Mouse (Mus musculus): ENCODE data around the gene Magea2.
"Not testable (repeated sequence)": the region's sequence is repeated elsewhere in the genome, so short reads cannot be mapped to it uniquely, and the experiment has no call there.

Magea2 gene

GRCm38 (mm10) chrX:155093566-155093965 is at the start of gene Magea2:
Gene Magea2 (minus strand): TSS chrX:155093666.
- DNase-seq (ENCODE audit: low read depth), result not testable (repeated sequence)

- DNase-seq (ENCODE audit: low read depth), result not testable (repeated sequence)
Measured at GRCm38 (mm10) chrX:155128312-155128711, 34.8 kb upstream of the Magea2 start, which contains the start of gene Cldn34b2. Gene Cldn34b2 (minus strand): TSS chrX:155128412.

DNA sequence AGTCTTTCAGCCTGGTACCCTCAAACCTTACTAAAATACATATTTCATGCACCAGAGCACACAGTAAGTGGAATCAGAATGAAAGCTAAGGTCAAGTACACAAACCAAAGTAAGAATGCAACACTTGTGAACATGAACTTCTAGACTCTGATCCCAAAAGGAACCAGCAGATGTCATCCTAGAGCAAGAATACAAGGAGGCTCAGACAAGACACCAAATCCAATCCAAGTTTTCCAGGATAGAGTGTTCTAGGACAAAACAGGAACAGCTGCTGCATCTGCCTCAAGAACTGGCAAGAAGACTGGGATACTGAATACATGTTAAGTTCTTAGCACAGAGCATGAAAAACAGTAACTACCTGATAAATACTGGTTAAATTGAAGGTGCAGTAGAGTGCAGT is 4.6 kb upstream of the Magea2 start:
- peak; percentile 2 for DNase-seq (ENCODE audit: low read depth)

GRCm38 (mm10) chrX:155089693-155090092 is 3.8 kb downstream of the Magea2 start, which contains the start of gene Magea1:
Gene Magea1 (minus strand): TSS chrX:155089793.
- not testable (repeated sequence) for DNase-seq (ENCODE audit: low read depth)

- not testable (repeated sequence) for DNase-seq (ENCODE audit: low read depth)
Measured at GRCm38 (mm10) chrX:155063045-155063444, 30.4 kb downstream of the Magea2 start, which contains the start of gene Magea5. Gene Magea5 (minus strand): TSS chrX:155063145.

DNA sequence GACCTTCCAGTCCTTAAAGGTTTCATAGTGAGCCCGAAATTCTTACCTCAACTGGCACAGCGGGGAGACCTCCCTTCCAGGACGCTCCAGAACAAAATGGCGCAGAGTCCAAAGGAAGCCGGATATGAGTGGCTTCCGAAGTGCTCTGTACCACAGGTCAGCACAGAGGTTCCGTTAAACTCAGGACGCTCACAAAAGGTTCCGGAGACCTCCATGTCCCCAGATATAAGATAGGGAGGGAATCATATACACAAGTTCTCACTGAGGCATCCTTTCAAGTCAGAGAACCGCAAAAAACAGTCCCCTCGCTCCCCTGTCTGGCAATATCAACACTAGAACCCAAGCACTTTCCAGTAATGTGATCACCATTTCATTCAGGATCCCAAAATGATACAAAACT is 97.7 kb downstream of the Magea2 start, which contains the start of gene Magea8:
Gene Magea8, minus strand, starts transcription at position 101 of the 400 bp plus-strand sequence.
- not testable (repeated sequence) for DNase-seq (ENCODE audit: low read depth)
